Mouse (Mus musculus) lung, adult 2 months (tissue): ENCODE measurements around the gene Sema4a.

Experiments used
- CTCF ChIP-seq: fragments of 200-500 bp; IDR thresholded peaks from 2 replicates; pipeline ENCODE4 v1.5.1; 2011; ENCODE audit warnings: mild to moderate bottlenecking, low read length, control low read depth; ENCODE audit not compliant: insufficient read depth
- POLR2A ChIP-seq: fragments of 200-500 bp; IDR thresholded peaks from 2 replicates; pipeline ENCODE4 v1.6.1; 2011; ENCODE audit warnings: low read depth, mild to moderate bottlenecking, control low read depth, low read length, borderline replicate concordance; ENCODE audit errors: extremely low read depth

DNA sequence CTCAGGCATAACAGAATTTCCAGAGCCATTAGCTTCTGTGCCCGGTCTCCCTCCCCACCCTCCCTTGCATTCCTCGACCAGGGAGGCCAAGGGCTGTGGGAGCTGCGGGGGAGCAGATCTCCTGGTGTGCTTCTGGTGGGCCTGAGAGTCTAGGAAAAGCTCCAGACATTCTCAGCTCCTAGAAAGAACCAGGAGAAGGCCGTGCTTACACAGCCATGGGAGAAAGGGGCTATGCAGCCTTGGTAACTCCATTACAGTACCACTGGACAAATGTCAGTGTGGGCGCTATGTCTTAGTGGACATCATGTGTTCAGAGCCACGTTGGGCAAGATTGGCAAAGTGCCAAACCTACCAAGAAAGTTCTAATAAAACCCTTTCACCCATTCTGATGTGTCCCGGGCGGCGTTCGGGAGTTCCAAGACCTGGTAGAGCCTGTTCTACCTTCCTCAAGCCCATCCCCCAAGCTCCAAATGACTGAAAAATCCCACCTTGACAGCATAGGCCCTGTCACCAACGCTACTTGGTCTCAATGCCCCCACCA is 41.1 kb upstream of the Sema4a start:
- TF ChIP-seq POLR2A = no peak
- TF ChIP-seq CTCF = no peak
